Mouse (Mus musculus) heart, postnatal 0 days (tissue): Measurements from ENCODE around the gene Fbxo44.

ENCODE experiments used
- CTCF ChIP-seq: IDR thresholded peaks from 2 replicates; pipeline ENCODE4 v1.5.1; 2016; ENCODE audit warnings: antibody characterized with exemption, control low read depth, low read depth
- EP300 ChIP-seq: IDR thresholded peaks from 2 replicates; pipeline ENCODE4 v1.6.1; 2016; ENCODE audit warnings: antibody characterized with exemption, low read depth

GRCm38 (mm10) chr4:148137503-148137902 lies 22.8 kb downstream of the Fbxo44 start:
- no peak for TF ChIP-seq CTCF
- no peak for TF ChIP-seq EP300
